Mouse (Mus musculus): ENCODE results near the gene Clip2. TPM values are rescaled to one million over a fixed set of nuclear protein-coding genes. Genes with fewer than 3 reads are reported as not detected.
"Not testable (repeated sequence)": the region's sequence is repeated elsewhere in the genome, so short reads cannot be mapped to it uniquely, and the experiment has no call there.

Gene Clip2
- polyA plus RNA-seq, 1 experiment from 2014 or later: 6.6 TPM

DNA sequence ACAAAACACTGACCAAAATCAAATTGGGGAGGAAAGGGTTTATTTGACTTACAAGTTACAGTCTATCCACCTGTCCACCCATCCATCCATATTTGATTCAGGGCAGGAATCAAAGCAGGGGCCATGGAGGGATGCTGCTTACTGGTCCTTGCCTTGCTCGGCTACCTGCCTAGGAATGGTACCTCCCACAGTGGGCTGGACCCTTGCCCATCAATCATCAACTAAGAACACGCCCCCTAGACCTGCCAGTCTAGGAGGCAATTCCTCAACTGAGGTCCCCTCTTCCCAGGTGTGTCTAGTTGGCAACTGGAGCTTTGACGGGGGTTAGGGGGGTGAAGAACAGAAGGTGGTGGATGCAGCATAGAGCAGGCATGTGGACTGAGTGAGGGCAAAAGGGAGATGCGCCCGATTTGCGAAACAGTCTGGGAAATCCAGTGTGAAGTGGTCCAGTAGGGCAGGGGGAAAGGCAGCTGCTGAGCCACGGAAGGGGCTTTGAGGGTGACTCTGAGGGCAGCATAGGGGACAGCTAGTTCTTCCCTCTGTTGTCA, 67.0 kb downstream of the Clip2 start:
- peaks cover 13% of the 10 kb centered on the region for H3K36me3 ChIP-seq (ENCODE audit: insufficient read depth)
- TF ChIP-seq CTCF (IDR thresholded peaks at IDR 0.05; ENCODE audit: low read depth): no peak
- WGBS: 70% methylated on average over 7 of the region's 7 CpGs
- no peak overlapping the region for H3K27ac ChIP-seq (ENCODE audit: low read depth)
- H3K9me3 ChIP-seq (ENCODE audit: low read depth, low read length): no peaks in the 10 kb centered on the region
- H3K4me3 ChIP-seq (ENCODE audit: low read depth, low read length): no peak overlapping the region
- no peaks in the 10 kb centered on the region for H3K27me3 ChIP-seq (ENCODE audit: insufficient read depth, low read length)
- no peaks in the 10 kb centered on the region for H3K4me1 ChIP-seq (ENCODE audit: insufficient read depth)
- no peak overlapping the region for H3K9ac ChIP-seq
- ATAC-seq (ENCODE audit: insufficient read depth) (no peak), DNase-seq (no peak)
- no peak overlapping the region for H3K4me2 ChIP-seq

DNA sequence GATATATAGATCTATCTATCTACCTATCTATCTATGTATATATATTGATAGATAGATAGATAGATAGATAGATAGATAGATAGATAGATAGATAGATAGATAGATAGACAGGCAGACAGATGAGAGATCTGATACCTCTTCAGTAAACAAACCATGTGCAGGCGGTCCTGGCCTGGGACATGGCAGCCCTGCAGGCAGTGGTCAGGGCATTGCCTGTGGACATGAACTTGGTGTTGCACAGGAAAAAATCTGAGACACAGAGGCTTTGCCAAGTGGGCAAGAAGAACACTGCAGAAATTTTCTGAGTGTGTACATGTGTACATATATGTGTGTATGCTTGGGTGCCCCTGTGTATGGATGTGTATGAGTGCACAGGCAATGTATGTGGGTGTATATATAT, 68.9 kb downstream of the Clip2 start:
- Histone ChIP-seq H3K4me1 (ENCODE audit: insufficient read depth) (no peaks in the 10 kb centered on the region), H3K27me3 (ENCODE audit: insufficient read depth, low read length) (no peaks in the 10 kb centered on the region), H3K4me3 (ENCODE audit: low read depth, low read length) (no peak overlapping the region), H3K9ac (no peak overlapping the region), H3K4me2 (no peak overlapping the region), H3K27ac (ENCODE audit: low read depth) (no peak overlapping the region), H3K36me3 (ENCODE audit: insufficient read depth) (no peaks in the 10 kb centered on the region), H3K9me3 (ENCODE audit: low read depth, low read length) (no peaks in the 10 kb centered on the region)
- TF ChIP-seq CTCF (IDR thresholded peaks at IDR 0.05; ENCODE audit: low read depth): no peak
- no peak for DNase-seq
- 52% methylated on average over 1 of the region's 1 CpGs for WGBS
- no peak for ATAC-seq (ENCODE audit: insufficient read depth)

DNA sequence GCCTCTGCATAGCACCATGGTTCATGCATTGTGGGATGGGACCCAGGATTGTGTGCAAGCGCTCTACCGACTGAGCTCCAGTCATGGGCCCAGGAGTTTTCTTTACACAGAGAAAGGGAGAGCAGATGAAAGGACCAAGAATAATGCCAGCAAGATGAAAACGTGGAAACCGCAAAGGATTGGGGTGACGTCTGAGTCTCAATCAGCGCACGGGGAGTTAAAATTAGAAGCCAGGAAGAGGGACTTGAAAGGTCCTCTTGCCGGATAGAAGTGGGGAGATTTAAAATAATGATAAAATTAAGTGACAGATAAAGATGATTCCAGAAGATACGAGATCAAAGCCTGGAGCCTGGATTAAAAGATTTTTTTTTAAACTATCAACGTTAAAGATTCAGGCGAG, 69.9 kb downstream of the Clip2 start:
- no peak overlapping the region for H3K4me2 ChIP-seq
- H3K36me3 ChIP-seq (ENCODE audit: insufficient read depth): no peaks in the 10 kb centered on the region
- H3K4me1 ChIP-seq (ENCODE audit: insufficient read depth): no peaks in the 10 kb centered on the region
- no peak overlapping the region for H3K27ac ChIP-seq (ENCODE audit: low read depth)
- 48% methylated on average over 11 of the region's 11 CpGs for WGBS
- H3K27me3 ChIP-seq (ENCODE audit: insufficient read depth, low read length): no peaks in the 10 kb centered on the region
- no peak overlapping the region for H3K9ac ChIP-seq
- DNase-seq (no peak), ATAC-seq (ENCODE audit: insufficient read depth) (no peak)
- H3K9me3 ChIP-seq (ENCODE audit: low read depth, low read length): no peaks in the 10 kb centered on the region
- TF ChIP-seq CTCF (IDR thresholded peaks at IDR 0.05; ENCODE audit: low read depth): no peak
- no peak overlapping the region for H3K4me3 ChIP-seq (ENCODE audit: low read depth, low read length)

DNA sequence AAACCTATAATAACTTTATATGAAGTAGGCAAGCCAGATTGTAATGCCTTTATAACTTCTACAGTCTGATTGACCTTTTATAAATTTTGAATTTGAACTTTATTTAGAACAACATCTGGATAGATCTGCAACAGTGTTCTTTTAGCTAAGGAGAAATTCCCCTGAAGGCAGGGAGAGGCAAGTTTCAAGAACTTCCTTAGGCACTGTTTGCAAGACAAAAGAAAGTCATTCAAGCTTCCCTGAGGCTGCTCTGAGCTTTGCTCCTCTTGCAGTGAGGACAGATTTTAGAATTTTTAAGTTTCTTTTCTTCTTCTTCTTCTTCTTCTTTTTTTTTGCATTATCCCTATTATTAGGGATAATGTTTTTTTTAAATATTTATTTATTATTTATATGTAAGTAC, 73.3 kb downstream of the Clip2 start:
- DNase-seq; H3K4me1 ChIP-seq (ENCODE audit: insufficient read depth); H3K27me3 ChIP-seq (ENCODE audit: insufficient read depth, low read length); H3K4me3 ChIP-seq (ENCODE audit: low read depth, low read length); ATAC-seq (ENCODE audit: insufficient read depth); H3K9me3 ChIP-seq (ENCODE audit: low read depth, low read length); H3K36me3 ChIP-seq (ENCODE audit: insufficient read depth); H3K9ac ChIP-seq; H3K27ac ChIP-seq (ENCODE audit: low read depth); H3K4me2 ChIP-seq: not testable (repeated sequence)

DNA sequence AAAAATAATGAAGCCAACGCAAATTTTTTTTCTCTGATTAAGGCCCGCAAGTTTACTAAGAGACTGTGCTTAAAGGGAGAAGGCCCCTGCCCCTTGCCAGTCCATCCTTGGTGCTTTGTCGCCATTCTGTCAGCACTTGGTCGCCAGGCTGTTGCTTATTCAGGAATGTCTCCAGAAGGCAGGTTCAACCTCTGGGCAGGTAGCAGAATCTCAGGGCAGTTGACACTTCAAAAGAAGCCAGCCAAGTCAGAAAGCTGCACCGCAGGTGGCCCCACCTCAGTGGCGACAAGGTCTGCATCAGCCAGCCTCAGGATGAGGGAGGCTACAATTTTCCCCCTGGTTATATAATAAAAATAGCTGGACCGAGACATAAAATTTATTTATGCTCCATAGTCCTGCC, 76.5 kb downstream of the Clip2 start:
- 91% methylated on average over 7 of the region's 7 CpGs for WGBS
- H3K27ac ChIP-seq (ENCODE audit: low read depth); H3K4me3 ChIP-seq (ENCODE audit: low read depth, low read length); H3K9ac ChIP-seq; H3K9me3 ChIP-seq (ENCODE audit: low read depth, low read length); ATAC-seq (ENCODE audit: insufficient read depth); H3K4me1 ChIP-seq (ENCODE audit: insufficient read depth); H3K36me3 ChIP-seq (ENCODE audit: insufficient read depth); DNase-seq; H3K27me3 ChIP-seq (ENCODE audit: insufficient read depth, low read length); H3K4me2 ChIP-seq: not testable (repeated sequence)

DNA sequence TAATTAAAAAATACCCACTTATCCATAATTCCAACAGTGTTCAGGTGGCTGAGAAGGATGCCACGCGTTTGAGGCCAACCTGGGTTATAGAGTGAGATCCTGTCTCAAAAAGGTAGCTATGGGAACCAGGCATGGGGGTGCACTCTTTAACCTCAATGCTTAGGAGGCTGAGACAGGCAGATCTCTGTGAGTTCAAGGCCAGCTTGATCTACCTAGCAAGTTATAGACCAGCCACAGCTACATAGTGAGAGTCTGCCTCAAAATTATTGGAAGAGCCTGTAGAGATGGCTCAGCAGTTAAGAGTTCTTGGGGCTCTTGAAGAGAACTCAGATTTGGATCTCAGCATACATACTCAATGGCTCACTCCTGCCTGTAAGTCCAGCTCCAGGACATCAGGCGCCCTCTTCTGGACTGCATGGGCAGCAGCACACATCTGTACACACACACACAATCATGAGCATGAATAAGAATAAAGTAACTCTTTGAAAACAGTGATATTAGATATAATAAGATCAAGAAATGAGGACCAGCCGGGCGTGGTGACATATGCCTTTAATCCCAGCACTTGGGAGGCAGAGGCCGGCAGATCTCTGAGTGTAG, 77.1 kb downstream of the Clip2 start:
- Histone ChIP-seq H3K4me3 (ENCODE audit: low read depth, low read length) (no peak overlapping the region), H3K9me3 (ENCODE audit: low read depth, low read length) (no peaks in the 10 kb centered on the region), H3K9ac (no peak overlapping the region), H3K27ac (ENCODE audit: low read depth) (no peak overlapping the region), H3K36me3 (ENCODE audit: insufficient read depth) (no peaks in the 10 kb centered on the region), H3K27me3 (ENCODE audit: insufficient read depth, low read length) (no peaks in the 10 kb centered on the region), H3K4me2 (no peak overlapping the region), H3K4me1 (ENCODE audit: insufficient read depth) (no peaks in the 10 kb centered on the region)
- WGBS: 92% methylated on average over 6 of the region's 6 CpGs
- ATAC-seq (ENCODE audit: insufficient read depth) (no peak), DNase-seq (no peak)
- peak; percentile 29; the same call in 1 of the 2 replicates for TF ChIP-seq CTCF (IDR thresholded peaks at IDR 0.05; ENCODE audit: low read depth)

DNA sequence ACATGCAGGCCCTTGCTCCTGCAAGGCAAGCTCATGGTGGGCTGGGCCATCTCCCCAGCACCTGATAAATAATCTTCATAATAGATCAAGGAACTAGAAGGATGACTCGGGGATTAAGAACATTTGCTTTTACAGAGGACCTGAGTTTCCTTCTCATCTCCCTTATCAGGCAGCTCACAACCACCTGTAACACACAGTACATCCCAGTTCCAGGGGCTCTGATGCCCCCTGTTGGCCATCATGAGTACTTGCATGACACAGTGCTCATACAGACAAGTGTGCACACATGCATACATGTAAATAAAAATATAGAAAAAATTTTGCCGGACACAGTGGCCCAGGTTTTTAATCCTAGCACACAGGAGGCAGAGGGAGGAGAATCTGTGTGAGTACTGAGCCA, 78.3 kb downstream of the Clip2 start:
- H3K9me3 ChIP-seq (ENCODE audit: low read depth, low read length): no peaks in the 10 kb centered on the region
- 76% methylated on average over 2 of the region's 2 CpGs for WGBS
- DNase-seq: peak; percentile 37
- H3K36me3 ChIP-seq (ENCODE audit: insufficient read depth): no peaks in the 10 kb centered on the region
- no peak overlapping the region for H3K9ac ChIP-seq
- H3K4me3 ChIP-seq (ENCODE audit: low read depth, low read length): no peak overlapping the region
- peak; percentile 66 for TF ChIP-seq CTCF (IDR thresholded peaks at IDR 0.05; ENCODE audit: low read depth)
- H3K4me2 ChIP-seq: no peak overlapping the region
- H3K27me3 ChIP-seq (ENCODE audit: insufficient read depth, low read length): no peaks in the 10 kb centered on the region
- no peaks in the 10 kb centered on the region for H3K4me1 ChIP-seq (ENCODE audit: insufficient read depth)
- H3K27ac ChIP-seq (ENCODE audit: low read depth): no peak overlapping the region
- ATAC-seq (ENCODE audit: insufficient read depth): no peak

Measured in lung, embryonic 14.5 days (tissue).